Mouse (Mus musculus): Measurements from ENCODE around the gene Urah. TPM values are rescaled to one million over a fixed set of nuclear protein-coding genes. Genes with fewer than 3 reads are reported as not detected.

Urah gene
- polyA plus RNA-seq, 1 experiment, result 15.9 TPM

DNA sequence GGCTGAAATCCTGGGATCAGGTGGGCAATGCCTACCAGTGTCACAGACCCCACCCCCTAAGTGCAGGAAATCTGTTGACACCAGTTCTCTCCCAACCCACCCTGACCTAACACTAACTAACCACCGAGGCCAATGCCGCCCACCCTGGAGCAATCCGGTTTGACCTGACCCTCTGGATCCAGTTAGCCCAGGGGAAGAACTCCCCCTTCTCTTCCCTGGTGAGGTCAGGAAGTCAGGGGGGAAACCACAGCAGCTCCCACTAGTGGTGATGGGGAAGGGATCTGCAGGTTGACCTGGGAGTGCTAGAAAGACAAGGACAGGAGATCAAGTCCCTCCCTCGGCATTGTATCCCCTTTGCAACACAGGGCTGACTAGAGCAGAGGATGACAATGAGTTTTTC is 10.9 kb downstream of the Urah start:
- Histone ChIP-seq H3K27me3 (ENCODE audit: control insufficient read depth, insufficient read depth, low read length) (no peaks in the 10 kb centered on the region), H3K4me3 (ENCODE audit: control insufficient read depth, insufficient read depth, low read length) (no peak overlapping the region), H3K36me3 (ENCODE audit: control insufficient read depth, insufficient read depth, low read length) (no peaks in the 10 kb centered on the region), H3K4me1 (replicated peaks; ENCODE audit: control insufficient read depth, insufficient read depth, low read length) (no peaks in the 10 kb centered on the region), H3K27ac (ENCODE audit: control insufficient read depth, insufficient read depth, low read length) (no peak overlapping the region)
- no peak for DNase-seq
- TF ChIP-seq POLR2A (IDR thresholded peaks at IDR 0.05; ENCODE audit: control insufficient read depth, extremely low read depth, insufficient read depth, low read length, poor library complexity) (no peak), CTCF (IDR thresholded peaks at IDR 0.05; ENCODE audit: borderline replicate concordance, control insufficient read depth, extremely low read depth, insufficient read depth, low read length, poor library complexity) (no peak)
- WGBS, result 77% methylated on average over 4 of the region's 4 CpGs

DNA sequence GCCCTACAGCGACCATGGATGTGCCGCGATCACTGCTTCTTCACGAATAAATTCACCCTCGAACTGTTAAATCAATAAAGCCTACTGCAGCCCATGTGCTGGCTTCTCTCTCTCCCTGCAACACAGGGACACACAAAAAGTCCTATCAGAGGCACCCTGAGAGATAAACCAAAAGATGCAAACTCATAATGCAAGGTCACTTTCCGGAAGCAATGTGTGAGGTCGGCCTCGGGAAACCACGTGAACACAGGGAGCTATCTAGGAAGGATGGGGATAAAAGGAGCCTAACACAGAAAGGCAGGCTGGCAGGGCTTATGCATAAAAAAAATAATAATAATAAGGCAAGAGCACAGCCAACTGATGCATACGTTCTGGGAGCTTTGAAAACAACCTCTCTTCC is 11.9 kb downstream of the Urah start:
- Histone ChIP-seq H3K36me3 (ENCODE audit: control insufficient read depth, insufficient read depth, low read length) (no peaks in the 10 kb centered on the region), H3K4me3 (ENCODE audit: control insufficient read depth, insufficient read depth, low read length) (no peak overlapping the region), H3K4me1 (replicated peaks; ENCODE audit: control insufficient read depth, insufficient read depth, low read length) (no peaks in the 10 kb centered on the region), H3K27me3 (ENCODE audit: control insufficient read depth, insufficient read depth, low read length) (no peaks in the 10 kb centered on the region), H3K27ac (ENCODE audit: control insufficient read depth, insufficient read depth, low read length) (no peak overlapping the region)
- 92% methylated on average over 10 of the region's 10 CpGs for WGBS
- DNase-seq, result no peak
- TF ChIP-seq CTCF (IDR thresholded peaks at IDR 0.05; ENCODE audit: borderline replicate concordance, control insufficient read depth, extremely low read depth, insufficient read depth, low read length, poor library complexity) (no peak), POLR2A (IDR thresholded peaks at IDR 0.05; ENCODE audit: control insufficient read depth, extremely low read depth, insufficient read depth, low read length, poor library complexity) (no peak)

DNA sequence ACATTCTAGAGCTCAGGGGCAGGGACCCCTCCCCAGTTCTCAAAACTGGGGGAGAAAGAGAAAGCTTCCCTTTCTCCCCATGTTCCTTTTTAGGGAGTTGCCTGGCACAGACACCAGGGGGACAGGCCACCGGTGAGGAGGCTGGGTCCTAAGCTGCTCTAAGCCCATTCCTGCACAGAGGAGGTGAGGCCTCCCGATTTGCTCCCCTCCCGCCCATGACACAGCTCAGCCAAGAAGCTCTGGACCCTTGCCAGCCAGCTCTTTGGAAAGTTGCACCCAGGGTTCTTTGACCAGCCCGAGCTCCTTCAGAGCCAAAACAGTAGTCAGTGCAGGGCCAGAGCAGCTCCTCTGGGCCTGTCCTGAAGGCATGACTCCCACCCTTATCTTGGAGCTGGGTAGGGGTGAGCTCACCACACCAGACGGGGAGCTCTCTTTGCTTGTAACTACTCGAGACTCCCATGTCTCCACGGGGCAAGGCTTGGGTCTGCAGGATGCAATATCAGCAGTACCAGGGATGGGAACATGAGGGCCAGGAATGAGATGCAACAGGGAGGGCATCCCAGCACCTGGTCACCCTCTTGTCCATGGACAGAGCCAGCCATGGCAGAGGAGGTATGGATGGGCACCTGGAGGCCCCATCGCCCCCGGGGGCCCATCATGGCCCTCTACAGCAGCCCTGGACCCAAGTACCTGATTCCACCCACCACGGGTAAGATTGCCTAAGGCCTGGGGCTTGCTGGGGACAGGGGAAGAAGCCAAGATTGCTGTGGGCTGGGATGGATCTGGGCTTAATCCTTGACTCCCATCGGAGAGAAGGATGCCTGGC is 13.2 kb downstream of the Urah start, which contains the start of gene Odf3:
Odf3 (plus strand) TSS at position 51 of the 826 bp plus-strand sequence.
- Histone ChIP-seq H3K27me3 (ENCODE audit: control insufficient read depth, insufficient read depth, low read length) (no peaks in the 10 kb centered on the region), H3K4me3 (ENCODE audit: control insufficient read depth, insufficient read depth, low read length) (no peak within 1 kb of the TSS), H3K4me1 (replicated peaks; ENCODE audit: control insufficient read depth, insufficient read depth, low read length) (no peaks in the 10 kb centered on the region), H3K36me3 (ENCODE audit: control insufficient read depth, insufficient read depth, low read length) (no peaks in the 10 kb centered on the region; the same call in 1 of the 2 replicates), H3K27ac (ENCODE audit: control insufficient read depth, insufficient read depth, low read length) (no peak within 1 kb of the TSS)
- WGBS, result 80% methylated on average over 11 of the region's 11 CpGs
- TF ChIP-seq POLR2A (IDR thresholded peaks at IDR 0.05; ENCODE audit: control insufficient read depth, extremely low read depth, insufficient read depth, low read length, poor library complexity), result no peak
- no peak for TF ChIP-seq CTCF (IDR thresholded peaks at IDR 0.05; ENCODE audit: borderline replicate concordance, control insufficient read depth, extremely low read depth, insufficient read depth, low read length, poor library complexity)
- no peak for DNase-seq

DNA sequence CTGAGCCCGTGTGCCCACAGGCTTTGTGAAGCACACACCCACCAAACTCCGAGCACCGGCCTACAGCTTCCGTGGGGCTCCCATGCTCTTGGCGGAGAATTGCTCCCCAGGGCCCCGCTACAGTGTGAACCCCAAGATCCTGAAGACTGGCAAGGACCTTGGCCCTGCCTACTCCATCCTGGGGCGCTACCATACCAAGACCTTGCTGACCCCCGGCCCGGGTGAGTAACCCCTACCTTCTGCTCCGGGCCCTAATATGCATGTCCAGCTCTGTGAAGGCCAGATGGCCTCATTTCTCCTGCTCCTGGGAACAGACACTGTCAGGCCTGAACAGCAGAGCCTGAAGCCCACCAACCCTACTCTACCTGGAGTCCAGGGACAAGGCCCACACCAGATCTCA is 13.8 kb downstream of the Urah start:
- WGBS, result 96% methylated on average over 10 of the region's 10 CpGs
- Histone ChIP-seq H3K27me3 (ENCODE audit: control insufficient read depth, insufficient read depth, low read length) (no peaks in the 10 kb centered on the region), H3K36me3 (ENCODE audit: control insufficient read depth, insufficient read depth, low read length) (peaks cover 5% of the 10 kb centered on the region; the same call in 1 of the 2 replicates), H3K4me3 (ENCODE audit: control insufficient read depth, insufficient read depth, low read length) (no peak overlapping the region), H3K4me1 (replicated peaks; ENCODE audit: control insufficient read depth, insufficient read depth, low read length) (no peaks in the 10 kb centered on the region), H3K27ac (ENCODE audit: control insufficient read depth, insufficient read depth, low read length) (no peak overlapping the region)
- DNase-seq, result no peak
- TF ChIP-seq CTCF (IDR thresholded peaks at IDR 0.05; ENCODE audit: borderline replicate concordance, control insufficient read depth, extremely low read depth, insufficient read depth, low read length, poor library complexity) (no peak), POLR2A (IDR thresholded peaks at IDR 0.05; ENCODE audit: control insufficient read depth, extremely low read depth, insufficient read depth, low read length, poor library complexity) (no peak)

DNA sequence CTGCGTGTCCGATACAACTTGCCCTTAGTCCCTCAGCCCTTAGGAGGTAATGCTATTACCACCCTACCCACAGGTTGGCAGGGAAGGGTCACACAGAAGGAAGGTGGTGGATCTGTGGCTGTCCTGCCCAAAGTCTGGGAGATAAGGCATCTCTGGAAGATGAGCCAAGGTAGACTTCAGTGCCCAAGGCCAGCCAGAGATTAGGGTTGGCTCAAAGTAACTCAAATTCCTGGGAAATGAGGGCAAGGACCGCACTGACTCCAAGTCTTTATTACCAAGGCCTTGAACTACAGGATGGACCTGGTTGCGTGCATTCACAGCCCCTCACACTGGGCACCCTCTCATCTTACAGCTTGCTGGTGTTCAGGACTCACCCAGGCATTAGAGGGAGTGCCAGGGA is 17.1 kb downstream of the Urah start:
- no peak for TF ChIP-seq CTCF (IDR thresholded peaks at IDR 0.05; ENCODE audit: borderline replicate concordance, control insufficient read depth, extremely low read depth, insufficient read depth, low read length, poor library complexity)
- TF ChIP-seq POLR2A (IDR thresholded peaks at IDR 0.05; ENCODE audit: control insufficient read depth, extremely low read depth, insufficient read depth, low read length, poor library complexity), result no peak
- Histone ChIP-seq H3K4me1 (replicated peaks; ENCODE audit: control insufficient read depth, insufficient read depth, low read length) (peaks cover 10% of the 10 kb centered on the region), H3K36me3 (ENCODE audit: control insufficient read depth, insufficient read depth, low read length) (peaks cover 7% of the 10 kb centered on the region; the same call in 1 of the 2 replicates), H3K27me3 (ENCODE audit: control insufficient read depth, insufficient read depth, low read length) (no peaks in the 10 kb centered on the region), H3K27ac (ENCODE audit: control insufficient read depth, insufficient read depth, low read length) (no peak overlapping the region), H3K4me3 (ENCODE audit: control insufficient read depth, insufficient read depth, low read length) (no peak overlapping the region)
- WGBS, result 98% methylated on average over 4 of the region's 4 CpGs
- DNase-seq, result no peak

DNA sequence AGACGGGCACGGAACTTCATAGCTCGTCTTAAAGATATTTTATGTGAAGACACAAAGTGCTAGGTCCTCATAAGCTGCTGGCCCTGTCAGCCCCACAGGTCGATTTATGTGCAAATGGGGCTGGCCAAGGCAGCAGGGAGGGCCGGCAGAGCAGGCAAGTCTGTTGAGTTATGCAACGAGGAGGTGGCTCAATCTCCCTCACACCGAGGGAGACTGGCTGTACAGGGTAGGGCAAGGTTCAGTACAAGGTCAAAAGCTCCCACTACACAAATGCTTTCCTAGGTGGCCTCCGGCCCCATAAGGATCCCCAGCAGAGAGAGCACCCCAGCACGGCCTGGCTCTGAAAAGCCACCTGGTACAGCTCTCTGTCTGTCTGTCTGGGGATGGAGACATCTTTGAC is 18.6 kb downstream of the Urah start:
- H3K36me3 ChIP-seq (ENCODE audit: control insufficient read depth, insufficient read depth, low read length), result peaks cover 7% of the 10 kb centered on the region; the same call in 1 of the 2 replicates
- no peaks in the 10 kb centered on the region for H3K27me3 ChIP-seq (ENCODE audit: control insufficient read depth, insufficient read depth, low read length)
- no peak for DNase-seq
- no peak overlapping the region for H3K27ac ChIP-seq (ENCODE audit: control insufficient read depth, insufficient read depth, low read length)
- no peak for TF ChIP-seq POLR2A (IDR thresholded peaks at IDR 0.05; ENCODE audit: control insufficient read depth, extremely low read depth, insufficient read depth, low read length, poor library complexity)
- no peak for TF ChIP-seq CTCF (IDR thresholded peaks at IDR 0.05; ENCODE audit: borderline replicate concordance, control insufficient read depth, extremely low read depth, insufficient read depth, low read length, poor library complexity)
- peaks cover 19% of the 10 kb centered on the region for H3K4me1 ChIP-seq (replicated peaks; ENCODE audit: control insufficient read depth, insufficient read depth, low read length)
- WGBS, result 85% methylated on average over 9 of the region's 9 CpGs
- H3K4me3 ChIP-seq (ENCODE audit: control insufficient read depth, insufficient read depth, low read length), result no peak overlapping the region
